ENCODE assay signal across 8 mouse cellular contexts in the genomic region with DNA sequence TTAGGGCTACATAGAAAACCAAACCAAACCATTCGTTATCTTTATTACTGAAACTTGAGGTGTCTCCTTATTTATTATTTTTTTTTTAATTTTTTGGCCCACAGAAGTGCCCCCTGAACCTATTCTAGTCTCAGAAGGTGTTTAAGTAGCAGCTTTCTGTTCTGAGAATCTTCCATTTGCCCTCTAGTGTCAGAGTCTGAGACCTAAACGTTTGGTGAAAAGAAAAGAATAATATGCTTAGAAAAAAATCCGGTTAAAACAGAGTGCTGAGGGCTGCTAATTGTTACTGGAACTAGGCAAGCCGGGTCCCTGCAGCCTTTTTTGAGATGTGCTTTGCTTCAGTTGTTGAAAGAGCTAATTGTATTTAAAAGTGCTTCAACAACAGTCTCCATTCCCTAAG. TPM values are rescaled to one million over a fixed set of nuclear protein-coding genes. Genes with fewer than 3 reads are reported as not detected.
DNase-seq lines count a peak whose midpoint lies in the region; ATAC-seq lines count a peak whose summit lies in the region.

No protein-coding gene starts in this region.

- ATAC-seq in forebrain, embryonic 15.5 days (replicated peaks) = no peak
- no peak for ATAC-seq in liver, embryonic 16.5 days (ENCODE audit: low read depth)
- no peak for ATAC-seq in monocyte, adult 5-6 weeks (replicated peaks; ENCODE audit: insufficient number of reproducible peaks, low FRiP score, low TSS enrichment, poor library complexity, severe bottlenecking)

- H3K9me3 ChIP-seq in forebrain, embryonic 15.5 days = no peaks in the 10 kb centered on the region
- no peaks in the 10 kb centered on the region for H3K9me3 ChIP-seq in liver, embryonic 16.5 days (replicated peaks; ENCODE audit: control insufficient read depth, low read length)

- H3K27ac ChIP-seq in forebrain, embryonic 15.5 days (replicated peaks) = no peak overlapping the region
- H3K27ac ChIP-seq in liver, embryonic 16.5 days (ENCODE audit: low read length) = no peak overlapping the region

- H3K27me3 ChIP-seq in forebrain, embryonic 15.5 days = no peaks in the 10 kb centered on the region
- no peaks in the 10 kb centered on the region for H3K27me3 ChIP-seq in liver, embryonic 16.5 days (ENCODE audit: control insufficient read depth, insufficient read depth, low read depth, low read length)

- peak overlapping the region; percentile 52 for H3K4me2 ChIP-seq in forebrain, embryonic 15.5 days (replicated peaks)
- peak overlapping the region; percentile 60 for H3K4me2 ChIP-seq in liver, embryonic 16.5 days (ENCODE audit: low read depth, low read length)

- DNase-seq in embryo, embryonic 11 days = peak; percentile 9
- no peak for DNase-seq in embryo, embryonic 9.5 days (ENCODE audit: extremely low spot score)
- DNase-seq in 416B (ENCODE audit: low read depth) = peak; percentile 60
- no peak for DNase-seq in right cerebral cortex, adult 2 months (ENCODE audit: low spot score in 2 of 2)
- no peak for DNase-seq in kidney, adult 8-10 months

- WGBS in forebrain, embryonic 15.5 days = 25% methylated on average over 4 of the region's 4 CpGs
- 17% methylated on average over 4 of the region's 4 CpGs for WGBS in liver, embryonic 16.5 days (ENCODE audit: insufficient replicate concordance)

- no peak overlapping the region for H3K9ac ChIP-seq in forebrain, embryonic 15.5 days (replicated peaks)
- H3K9ac ChIP-seq in liver, embryonic 16.5 days (ENCODE audit: low read depth, low read length) = peak overlapping the region; percentile 56; the same call in 1 of the 2 replicates

- no peaks in the 10 kb centered on the region for H3K4me1 ChIP-seq in forebrain, embryonic 15.5 days
- H3K4me1 ChIP-seq in liver, embryonic 16.5 days (ENCODE audit: control insufficient read depth, low read depth, low read length) = no peaks in the 10 kb centered on the region

- peak overlapping the region; percentile 52; the same call in 1 of the 2 replicates for H3K4me3 ChIP-seq in forebrain, embryonic 15.5 days
- peak overlapping the region; percentile 63 for H3K4me3 ChIP-seq in liver, embryonic 16.5 days (ENCODE audit: low read depth, low read length)

- no peaks in the 10 kb centered on the region for H3K36me3 ChIP-seq in forebrain, embryonic 15.5 days
- H3K36me3 ChIP-seq in liver, embryonic 16.5 days (ENCODE audit: control insufficient read depth, insufficient read depth) = no peaks in the 10 kb centered on the region

RNA-seq across cellular contexts. Expression of gene Hmgn5, which starts 1.0 kb away (rescaled TPM):
- 19.7 and 21.0 TPM in 2 replicates for polyA plus RNA-seq in forebrain, embryonic 15.5 days (2015; fragmentation: Nextera tagmentation; extraction: Ambion mirVana)
- 11.3 and 15.2 TPM in 2 replicates for polyA plus RNA-seq in liver, embryonic 16.5 days (2015; fragmentation: Nextera tagmentation; extraction: Ambion mirVana)
- total RNA-seq in monocyte, adult 5-6 weeks (2017) = 9.6 to 24.6 TPM (median 20.2 TPM) in 3 replicates

Comparison
In these comparisons a context has a peak if more than half of its experiments do, and no peak if none do; other contexts are left out.
1. DNase-seq: peak in embryo, embryonic 11 days (single experiment) and 416B (single experiment); none in embryo, embryonic 9.5 days (single experiment), right cerebral cortex, adult 2 months (0 of 2) and kidney, adult 8-10 months (0 of 2).